Mouse (Mus musculus): ENCODE measurements at regions not wholly inside any gene's neighbourhood (a gene's known extent, or its start where the extent isn't known, plus 50 kb on each side); places are given as distances from the start of the nearest gene placed in this dataset.

DNA sequence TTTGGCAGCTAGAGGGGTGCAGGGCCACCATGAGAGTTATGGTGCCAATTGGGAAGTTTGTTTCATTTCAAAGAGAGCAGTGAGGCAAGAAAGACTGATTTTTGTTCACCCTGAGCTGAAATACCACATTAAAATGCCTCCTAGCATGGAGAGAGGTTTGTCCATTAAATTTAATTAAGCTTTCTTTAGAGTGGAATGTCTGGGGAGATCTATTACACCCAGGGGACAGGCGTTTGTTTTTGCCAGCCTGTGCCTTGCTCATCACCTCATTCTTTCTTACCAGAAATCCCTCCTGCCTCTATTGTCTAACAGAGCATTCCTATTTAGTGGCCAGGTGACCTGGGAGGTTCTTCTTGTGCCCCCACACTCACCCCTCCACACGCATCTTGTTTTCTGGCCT, 55.2 kb upstream of the Rcn1 start:
- DNase-seq: no peak

DNA sequence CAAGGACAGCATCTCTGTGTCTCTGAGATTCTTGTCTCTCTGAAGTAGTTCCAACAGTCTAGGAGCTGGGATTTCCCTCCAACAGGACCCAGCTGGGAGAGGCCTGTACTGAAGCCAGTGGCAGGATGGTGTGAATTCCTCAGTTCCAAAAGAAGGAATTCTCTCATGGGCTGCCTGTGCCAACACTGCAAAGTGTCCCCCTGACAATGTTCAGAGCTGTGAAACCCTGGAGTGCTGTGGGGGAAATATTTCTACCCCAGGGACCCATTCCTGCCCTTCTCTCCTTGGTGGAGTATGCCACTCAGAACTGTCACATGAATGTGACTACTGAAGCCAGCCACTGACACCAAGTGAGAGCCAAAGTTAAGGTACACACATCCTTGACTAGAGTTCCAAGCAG, 55.7 kb upstream of the Rcn1 start:
- no peak for DNase-seq

DNA sequence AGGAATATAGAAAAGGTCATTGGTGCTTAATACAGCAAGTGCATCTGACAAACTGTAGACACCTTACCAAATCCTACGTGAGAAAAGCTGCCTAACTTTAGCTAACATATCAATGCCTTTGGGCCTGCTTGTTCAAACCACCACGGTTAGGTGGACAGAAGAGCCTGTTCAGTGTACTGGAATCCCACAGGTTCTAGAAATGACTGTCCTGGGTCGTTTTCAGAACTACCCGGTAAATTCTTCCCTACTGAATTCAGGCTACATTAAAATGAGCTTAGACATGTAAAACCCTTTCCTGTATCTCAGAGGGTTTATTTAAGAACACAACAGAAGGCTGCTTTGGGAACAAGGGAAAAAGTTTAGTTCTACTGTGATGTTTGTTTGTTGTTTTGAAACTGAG, 59.5 kb upstream of the Rcn1 start:
- no peak for DNase-seq

DNA sequence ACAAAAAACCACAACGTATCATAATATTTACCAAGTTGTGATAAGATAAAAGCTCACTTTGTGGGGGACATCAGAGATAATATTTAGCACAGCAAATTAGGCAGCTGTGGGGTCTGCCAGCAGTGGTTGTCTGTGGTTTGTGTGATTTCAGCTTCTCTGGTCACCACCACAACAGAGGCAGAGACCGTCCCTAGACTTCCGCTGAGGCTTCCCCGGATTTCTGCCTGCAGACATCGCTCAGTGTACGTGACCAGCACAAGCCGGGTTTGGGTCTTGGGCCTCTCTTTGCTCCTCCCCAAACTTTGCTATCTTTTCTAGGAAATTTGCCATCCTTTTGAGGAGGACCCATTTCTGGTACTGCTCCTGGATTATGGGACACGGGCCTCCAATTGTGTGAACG, 60.4 kb upstream of the Rcn1 start:
- no peak for DNase-seq

DNA sequence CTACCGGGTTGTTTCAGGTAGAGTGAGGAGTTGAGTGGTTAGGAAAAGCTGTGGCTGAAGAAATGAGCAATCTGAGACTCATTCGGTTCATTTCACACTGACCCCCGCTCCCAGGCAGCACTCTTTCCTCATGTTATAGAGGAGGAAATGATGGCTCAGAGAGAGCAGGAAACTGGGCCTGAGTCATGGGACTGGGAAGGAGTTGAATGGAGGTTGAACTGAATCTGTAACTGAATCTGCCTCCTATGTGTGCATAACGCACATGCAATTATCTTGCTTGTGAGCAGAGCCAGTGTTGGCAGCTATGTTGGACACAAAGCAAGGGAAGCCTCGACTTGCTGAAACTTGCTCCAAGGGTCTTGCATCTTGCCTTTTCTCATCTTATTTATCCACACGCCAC, 66.5 kb upstream of the Rcn1 start:
- DNase-seq: no peak

DNA sequence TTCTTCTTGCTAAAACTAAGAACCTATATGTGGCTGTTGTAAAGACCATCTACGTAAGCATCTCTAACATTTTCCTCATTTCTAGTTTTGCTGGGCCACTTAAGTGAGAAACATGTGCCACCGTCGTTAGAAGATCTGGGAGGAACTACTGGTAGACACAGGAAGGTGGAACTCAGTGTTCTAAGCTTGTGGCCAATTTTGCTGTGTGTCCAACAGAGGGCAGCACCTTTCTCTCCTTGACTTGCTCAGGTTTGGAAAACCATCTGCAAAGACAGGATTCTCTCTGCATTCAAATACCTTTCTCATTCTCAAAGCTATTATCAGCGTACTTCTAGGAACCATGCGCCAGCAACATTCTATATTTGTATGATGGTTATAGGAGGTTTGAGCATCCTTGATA, 69.8 kb upstream of the Rcn1 start:
- peak; percentile 42 to 44 for DNase-seq

DNA sequence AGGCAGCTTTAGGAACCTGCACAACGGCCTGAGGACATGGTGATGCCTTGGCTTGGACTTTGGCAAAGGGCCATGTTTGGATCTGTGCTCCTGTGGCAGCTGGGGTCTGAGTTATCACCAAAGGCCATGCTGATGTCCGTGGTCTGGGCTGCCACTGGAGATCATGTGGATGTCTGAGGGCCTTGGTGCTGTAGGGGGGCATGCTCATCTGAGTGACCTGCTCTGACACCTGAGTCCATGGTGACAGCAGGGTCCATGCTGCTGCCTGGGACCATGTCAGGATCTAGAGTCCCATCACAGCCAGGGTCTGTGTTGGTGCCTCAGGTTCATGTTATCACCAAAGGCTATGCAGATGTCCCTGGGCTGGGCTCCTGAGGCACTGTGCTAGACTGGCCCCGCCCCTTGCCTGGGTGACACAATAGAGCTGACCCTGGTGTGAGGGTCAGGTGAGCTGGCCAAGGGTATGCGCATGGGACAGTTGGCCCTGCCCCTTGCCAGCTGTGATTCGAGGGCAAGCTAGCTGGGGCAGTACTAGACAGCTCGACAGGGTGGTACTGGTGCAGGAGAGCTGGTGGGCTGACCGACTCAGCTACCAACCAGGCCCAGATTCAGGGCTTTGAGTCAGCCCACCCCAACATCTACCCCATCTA, 77.0 kb upstream of the Rcn1 start:
- peak in 1 of 2 experiments; percentile 43 for DNase-seq

DNA sequence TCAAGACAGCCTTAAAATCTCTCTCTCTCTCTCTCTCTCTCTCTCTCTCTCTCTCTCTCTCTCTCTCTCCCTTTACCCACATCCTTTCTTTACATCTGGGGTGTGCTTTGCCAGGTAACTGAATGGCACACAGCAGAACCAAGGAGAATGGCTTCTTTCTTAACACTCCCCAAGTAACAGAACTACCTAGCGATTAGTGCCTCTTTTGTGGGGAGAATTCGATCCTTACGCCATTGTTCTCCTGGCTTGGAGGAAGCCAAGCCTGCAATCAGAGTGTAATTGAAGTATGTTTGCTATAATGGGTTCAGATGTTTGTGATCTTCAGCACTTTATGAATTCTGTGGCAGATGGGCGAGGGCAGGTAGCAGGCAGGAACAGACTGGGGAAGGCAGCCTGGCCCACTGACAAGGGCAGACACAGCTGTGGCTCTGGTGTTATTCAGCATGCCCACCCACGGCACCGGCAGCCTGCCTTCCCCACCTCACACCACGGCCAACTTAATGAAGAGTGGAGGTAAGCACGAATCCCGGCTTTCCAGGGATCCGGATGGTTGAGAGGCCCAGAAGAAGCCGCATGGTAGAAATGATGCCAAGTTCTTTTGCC, 83.0 kb upstream of the Rcn1 start:
- no peak for DNase-seq

DNA sequence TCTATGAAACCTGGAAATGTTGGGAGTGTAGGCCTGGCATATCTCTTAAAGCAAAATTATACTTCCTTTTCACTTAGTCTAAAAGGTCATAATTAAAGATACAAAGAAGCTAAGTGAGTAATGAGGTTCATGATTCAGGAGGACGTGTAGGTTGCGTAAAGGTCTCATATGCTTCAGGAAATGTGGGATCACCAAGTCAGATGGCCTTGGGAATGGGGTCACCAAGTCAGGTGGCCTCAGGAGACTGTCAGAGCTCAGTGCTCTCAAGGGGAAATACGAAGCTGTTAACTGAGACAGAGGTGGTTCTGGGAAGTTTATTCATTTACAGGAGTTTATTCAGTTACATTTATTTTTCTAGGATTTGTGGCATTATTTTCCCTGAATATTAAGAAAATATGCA, 85.4 kb upstream of the Rcn1 start:
- peak; percentile 17 to 42 for DNase-seq

DNA sequence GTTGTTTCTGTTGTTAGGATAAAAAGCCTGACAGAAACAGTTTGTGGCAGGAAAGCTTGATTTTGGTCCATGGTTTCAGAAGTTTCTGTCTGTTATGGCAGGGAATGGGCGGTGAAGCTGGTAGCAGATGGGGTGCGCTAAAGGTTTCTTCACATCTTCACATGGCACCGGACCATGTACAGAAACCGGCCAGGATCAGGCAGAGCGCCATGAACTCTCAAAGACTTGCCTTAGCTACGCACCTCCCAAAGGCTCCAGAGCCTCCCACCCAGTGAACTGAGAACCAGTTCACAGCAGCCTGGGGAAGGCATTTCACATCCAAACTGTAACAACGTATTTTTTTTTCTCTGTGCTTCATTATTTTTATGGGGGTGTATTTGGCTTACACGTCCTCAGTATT, 86.2 kb upstream of the Rcn1 start:
- DNase-seq: no peak

DNA sequence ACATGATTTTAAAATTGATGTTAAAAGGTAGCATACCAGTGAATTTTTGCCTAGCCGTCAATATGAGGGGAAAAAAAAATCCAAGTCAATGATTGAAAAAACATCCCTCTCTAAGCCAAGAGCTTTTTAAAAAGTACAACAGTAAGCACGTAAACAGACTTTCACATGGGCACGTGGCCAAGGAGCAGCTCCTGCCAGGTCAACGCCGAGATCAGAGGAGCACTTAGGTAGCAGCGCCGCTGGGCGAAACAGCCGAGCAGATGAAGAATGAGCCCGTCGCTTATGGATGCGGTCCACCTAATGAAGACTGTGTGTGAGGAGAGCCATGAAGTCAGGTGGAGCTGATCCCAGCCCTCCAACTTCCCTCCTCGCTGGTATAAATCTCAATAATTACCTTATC, 96.7 kb upstream of the Rcn1 start:
- no peak for DNase-seq

DNA sequence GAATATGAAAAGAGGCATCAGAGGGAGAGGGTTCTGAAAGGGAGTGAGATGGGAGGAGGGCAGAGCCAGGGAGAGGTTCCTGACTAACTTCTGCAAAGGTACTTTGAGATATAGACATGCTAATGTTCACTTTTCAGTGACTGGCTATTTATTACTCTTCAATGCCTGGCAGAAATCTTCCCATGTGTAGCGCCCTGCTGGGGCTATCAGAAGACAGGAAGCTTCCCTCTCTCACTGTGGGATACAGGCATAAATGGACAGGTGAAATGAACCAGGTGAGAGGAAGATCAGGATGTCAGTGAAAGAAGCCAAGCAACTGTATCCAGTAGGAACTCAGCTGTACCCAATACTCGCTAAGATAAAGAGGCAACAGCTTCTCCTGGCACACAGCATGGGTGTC, 105.1 kb upstream of the Rcn1 start:
- no peak for DNase-seq

DNA sequence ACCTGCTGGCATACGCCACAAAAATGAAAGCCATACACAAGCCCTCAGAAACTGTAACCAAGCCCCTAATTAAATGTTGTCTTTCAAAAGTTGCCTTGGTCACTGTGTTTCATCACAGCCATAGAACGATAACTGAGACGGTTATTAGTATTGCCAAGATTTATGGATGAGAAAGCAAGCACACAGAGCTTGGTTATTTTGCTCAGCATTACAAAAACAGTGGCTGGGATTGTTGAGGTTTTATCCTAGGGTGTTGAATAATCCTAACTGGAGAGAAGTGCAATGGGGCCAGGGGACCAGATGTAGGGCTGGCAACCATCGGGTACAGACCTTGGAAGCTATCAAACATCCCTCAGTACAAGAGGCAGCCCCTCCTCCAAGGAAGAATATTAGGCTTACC, 106.4 kb upstream of the Rcn1 start:
- DNase-seq: no peak

DNA sequence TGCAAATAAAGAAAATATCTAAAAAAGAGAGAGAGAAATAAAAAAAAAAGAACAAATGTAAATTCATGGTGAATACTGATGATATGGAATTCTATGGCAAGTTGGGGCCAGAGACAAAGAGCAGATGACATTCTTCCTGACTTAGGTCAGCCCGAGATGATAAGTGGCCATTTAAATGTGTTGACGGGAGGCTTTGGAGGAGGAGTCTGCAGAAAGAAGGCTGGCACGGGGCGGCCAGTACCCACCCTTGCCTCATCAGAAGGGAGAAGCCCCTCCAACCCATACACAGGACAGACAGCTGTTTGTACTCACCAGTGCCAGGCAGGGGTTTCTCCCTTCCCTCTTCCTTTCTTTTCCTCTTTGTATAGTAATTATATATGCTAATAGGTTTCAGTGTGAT, 108.0 kb upstream of the Rcn1 start:
- no peak for DNase-seq

DNA sequence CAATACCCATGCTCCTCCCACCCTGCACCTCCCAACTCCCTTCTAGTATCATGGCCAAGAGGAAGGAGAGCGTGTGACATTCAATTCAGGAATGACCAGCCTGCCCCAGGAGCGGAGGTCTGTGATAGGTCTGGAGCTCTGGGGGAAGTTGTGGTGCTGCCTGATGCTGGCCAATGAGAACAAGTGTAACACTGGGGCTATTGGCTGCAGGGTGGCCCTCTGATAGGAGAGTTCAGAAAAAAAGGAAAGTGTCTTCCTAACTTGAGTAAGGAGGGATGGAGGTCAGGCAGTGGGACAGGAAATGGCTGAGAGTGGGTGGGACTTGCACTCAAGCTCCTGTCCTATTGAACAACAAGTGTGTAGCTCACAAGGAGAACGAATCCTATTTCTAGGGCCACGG, 111.7 kb upstream of the Rcn1 start:
- no peak for DNase-seq

DNA sequence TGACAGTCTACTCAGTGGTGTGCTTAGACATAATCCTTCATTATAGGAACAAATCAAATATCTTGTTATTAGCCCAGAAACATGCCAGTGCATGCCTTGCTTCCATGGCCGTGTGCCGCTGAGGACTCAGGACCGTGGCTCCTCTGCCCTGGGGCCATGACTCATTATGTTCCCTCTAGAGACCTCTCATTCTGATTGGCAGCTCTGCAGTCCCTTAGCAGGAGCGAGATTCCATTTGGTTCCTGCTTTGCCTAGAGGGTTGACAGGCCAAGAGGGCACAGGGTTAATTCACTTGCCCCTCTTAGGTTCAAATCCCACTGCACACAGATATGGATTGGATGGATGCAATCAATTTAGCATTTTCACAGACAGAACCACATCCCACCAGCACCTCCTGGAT, 112.6 kb upstream of the Rcn1 start:
- no peak for DNase-seq

DNA sequence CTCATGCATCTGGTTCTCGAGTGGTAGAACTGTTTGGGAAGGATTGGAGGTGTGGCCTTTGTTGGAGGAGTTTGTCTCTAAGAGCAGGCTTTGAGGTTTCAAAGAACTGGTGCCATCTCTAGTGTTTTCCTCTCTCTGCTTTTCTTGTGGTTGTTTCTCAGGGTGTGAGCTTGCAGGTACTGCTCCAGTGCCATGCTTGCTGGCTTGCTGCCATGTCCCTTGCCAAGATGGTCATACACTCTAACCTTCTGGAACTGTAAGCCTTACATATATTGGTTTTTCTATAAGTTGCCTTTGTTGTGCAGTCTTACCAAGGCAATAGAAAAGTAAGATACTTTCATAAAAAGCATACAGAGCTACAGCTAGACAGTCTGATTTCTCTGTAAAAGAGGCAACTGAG, 115.1 kb upstream of the Rcn1 start:
- DNase-seq: no peak

DNA sequence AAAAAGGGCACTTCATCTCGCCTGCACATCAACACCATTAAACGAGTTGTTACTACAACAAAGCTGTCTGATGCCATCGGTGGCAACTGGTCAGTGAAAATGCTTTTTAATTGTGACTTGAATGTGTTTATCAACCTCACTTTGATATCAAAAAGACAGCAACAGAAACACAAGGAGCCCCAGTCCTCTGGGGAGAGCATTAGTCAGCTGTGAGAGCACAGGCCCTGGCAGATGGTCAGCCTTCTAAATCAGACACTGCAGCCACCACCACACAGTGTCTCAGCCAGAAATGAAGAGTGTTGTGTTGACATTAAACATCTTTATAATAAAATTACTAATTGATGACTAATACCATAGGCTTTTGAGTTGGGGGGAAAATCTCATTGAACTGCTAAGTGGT, 115.8 kb upstream of the Rcn1 start:
- DNase-seq: no peak

DNA sequence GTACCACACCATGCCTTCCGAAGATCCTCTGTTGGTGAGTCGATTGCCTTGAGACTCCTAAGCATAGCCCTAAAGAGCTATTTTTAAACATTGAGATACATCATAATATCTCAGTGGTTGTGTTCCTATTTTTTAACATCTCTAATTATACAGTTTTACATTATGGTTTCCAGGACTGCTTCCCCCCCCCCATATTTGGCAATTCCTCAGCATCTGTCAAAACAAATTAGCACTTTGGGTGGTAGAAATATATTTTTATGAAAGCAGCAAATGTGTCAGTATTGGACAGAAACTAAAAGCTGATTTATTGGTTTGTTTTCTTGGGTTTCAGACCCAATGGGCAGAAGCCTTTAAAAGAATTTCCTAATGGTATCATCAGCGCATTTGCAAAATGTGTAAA, 116.2 kb upstream of the Rcn1 start:
- no peak for DNase-seq

DNA sequence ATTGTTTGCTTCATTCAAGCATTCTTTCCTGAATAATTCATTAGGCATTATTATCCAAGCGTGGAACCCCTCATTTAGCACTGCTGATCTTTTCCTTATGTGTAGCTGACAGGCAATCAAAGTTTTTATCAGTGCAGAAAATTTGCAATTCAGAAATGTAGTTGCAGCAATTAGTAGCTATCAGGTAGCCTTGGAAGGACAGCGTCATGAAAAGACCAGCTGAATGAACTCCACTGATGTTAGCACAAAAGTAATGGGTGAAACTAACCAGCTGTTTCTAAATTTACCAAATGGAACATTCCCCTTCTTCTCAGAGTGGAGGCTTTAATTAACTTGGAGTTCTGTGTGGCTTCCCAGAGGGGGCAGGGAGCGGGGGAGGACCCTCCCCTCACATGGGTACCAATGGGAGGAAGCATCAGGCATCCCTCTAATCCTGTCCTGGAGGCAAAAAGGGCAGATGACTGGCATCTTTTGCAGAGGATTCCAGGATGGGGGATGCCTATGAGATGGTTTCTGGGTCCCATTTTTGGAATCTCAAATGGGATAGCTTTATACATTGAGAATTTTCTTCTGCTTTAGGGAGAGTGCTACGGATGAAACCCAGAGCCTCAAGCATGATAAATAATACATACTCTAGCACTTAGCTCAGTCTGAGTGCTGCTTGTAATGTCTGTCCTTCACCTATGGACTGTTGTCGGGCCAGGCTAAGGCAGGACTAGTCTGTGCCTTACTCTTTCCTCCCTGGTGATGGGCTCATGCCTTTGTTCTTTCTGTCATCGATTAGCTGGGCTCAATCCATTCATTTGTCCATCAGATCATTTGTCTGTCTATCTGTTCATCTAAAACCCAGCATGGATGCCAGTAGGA, 117.4 kb upstream of the Rcn1 start:
- DNase-seq: no peak

DNA sequence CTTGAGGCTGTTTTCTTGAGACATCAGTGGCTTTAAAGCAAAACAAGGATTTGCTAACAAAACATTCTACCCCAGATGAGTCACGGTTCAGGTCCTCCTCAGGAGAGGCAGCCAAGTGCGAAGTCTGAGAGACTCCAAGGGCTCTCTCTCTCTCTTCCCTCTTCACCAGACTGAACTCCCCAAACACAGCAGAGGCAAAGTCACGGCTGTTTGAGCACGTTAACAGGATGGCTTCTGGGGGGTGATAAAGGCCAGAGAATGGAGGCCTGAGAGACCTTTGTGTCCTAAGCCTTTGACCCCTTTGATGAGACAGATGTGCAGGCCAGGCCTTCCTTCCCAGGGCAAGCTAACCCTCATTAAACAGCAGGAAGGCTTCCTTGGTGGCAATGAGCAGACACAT, 122.7 kb upstream of the Rcn1 start:
- DNase-seq: no peak

DNA sequence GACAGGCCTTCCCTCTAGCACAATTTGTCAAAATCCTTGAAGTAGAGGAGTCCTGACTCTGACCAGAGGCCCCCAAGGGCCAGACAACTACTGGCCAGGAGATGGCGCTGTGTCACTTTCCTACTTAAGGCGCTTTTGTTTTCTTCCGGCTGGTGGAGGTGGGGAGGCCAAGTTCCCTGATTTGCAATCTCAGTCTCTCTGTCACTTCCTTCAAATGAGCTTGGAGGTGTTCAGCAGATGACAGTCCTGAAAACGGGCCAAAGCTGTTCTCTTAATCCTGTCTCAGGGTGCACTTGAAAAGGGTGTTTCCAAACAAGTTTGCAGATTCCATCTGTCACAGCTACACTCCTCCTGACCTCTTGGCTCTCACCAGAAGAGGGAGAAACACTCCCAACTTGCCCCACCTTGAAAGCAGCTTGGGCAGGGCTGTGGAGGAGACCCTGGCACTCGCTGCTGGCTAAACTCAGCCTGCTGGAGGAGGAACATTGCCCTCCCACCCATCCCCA, 124.2 kb upstream of the Rcn1 start:
- DNase-seq: peak; percentile 49 to 59

DNA sequence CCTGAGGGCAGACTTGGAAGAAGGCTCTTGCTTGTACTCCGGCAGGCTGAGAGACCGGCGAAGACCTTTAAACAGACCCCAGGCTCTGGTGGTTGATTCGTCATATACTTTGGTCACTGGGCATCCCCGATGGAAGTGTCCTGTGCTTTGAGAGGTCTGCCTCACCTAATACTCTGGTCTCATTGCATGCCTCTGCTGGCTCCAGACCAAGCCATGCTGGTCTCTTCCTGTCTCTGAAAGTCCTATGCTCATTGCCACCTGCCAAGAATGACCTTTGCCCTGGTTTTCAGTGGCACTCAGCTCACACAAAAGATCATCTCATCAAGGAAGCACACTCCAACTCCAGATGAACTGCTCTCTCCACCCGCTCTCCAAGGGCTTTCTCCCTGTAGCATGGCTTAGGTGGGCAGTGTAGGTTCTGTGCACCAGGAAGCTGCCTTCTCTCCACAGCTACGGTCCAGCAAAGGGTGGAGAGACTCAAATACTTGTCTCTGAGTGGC, 126.0 kb upstream of the Rcn1 start:
- no peak for DNase-seq
